Mouse (Mus musculus): Measurements from ENCODE around the gene Has3. TPM values are rescaled to one million over a fixed set of nuclear protein-coding genes. Genes with fewer than 3 reads are reported as not detected.

Gene Has3
- polyA plus RNA-seq, 1 experiment from 2014 or later, result 0.78 TPM

GRCm38 (mm10) chr8:106929921-106930320 is 59.9 kb downstream of the Has3 start:
- in situ Hi-C loops (cut with MboI; ENCODE audit: low pct_unique_long_range_greater_than_20kb), result no loop called here
- no peak for TF ChIP-seq CTCF (IDR thresholded peaks at IDR 0.05)
- POLR2A ChIA-PET, result interaction anchor here (1.1 kb wide), 1 partner anchor 13 kb away, joined by 3 read pairs; no protein-coding TSS in a partner anchor
- no peak for DNase-seq (ENCODE audit: low read depth, low spot score)
- CTCF ChIA-PET, result interaction anchor here (1.0 to 2.7 kb wide), 5 partner anchors 13 to 84 kb away, joined by 3 to 7 read pairs (median 3); no protein-coding TSS in a partner anchor
- ATAC-seq, result no peak
- no peaks in the 10 kb centered on the region for H3K27me3 ChIP-seq

GRCm38 (mm10) chr8:106932376-106933065 is 62.5 kb downstream of the Has3 start:
- no peak for ATAC-seq

GRCm38 (mm10) chr8:106933506-106934143 is 63.6 kb downstream of the Has3 start:
- DNase-seq (ENCODE audit: low read depth, low spot score) (no peak), ATAC-seq (no peak)
- in situ Hi-C loops (cut with MboI; ENCODE audit: low pct_unique_long_range_greater_than_20kb), result no loop called here
- ChIA-PET POLR2A (interaction anchor here (0.6 to 0.9 kb wide), 2 partner anchors 8 to 46 kb away, joined by 3 read pairs; no protein-coding TSS in a partner anchor), CTCF (interaction anchor here (1.7 kb wide), 1 partner anchor 37 kb away, joined by 6 read pairs; no protein-coding TSS in a partner anchor)
- no peak for TF ChIP-seq CTCF (IDR thresholded peaks at IDR 0.05)
- no peaks in the 10 kb centered on the region for H3K27me3 ChIP-seq

More at GRCm38 (mm10) chr8:106932376-106933065, 62.5 kb downstream of the Has3 start:
- no peak for TF ChIP-seq CTCF (IDR thresholded peaks at IDR 0.05)
- ChIA-PET CTCF (interaction anchor here (1.5 kb wide), 1 partner anchor 70 kb away, joined by 4 read pairs; no protein-coding TSS in a partner anchor), POLR2A (interaction anchor here (1.4 kb wide), 1 partner anchor 10 kb away, joined by 4 read pairs; no protein-coding TSS in a partner anchor)
- no peaks in the 10 kb centered on the region for H3K27me3 ChIP-seq
- no peak for DNase-seq (ENCODE audit: low read depth, low spot score)
- in situ Hi-C loops (cut with MboI; ENCODE audit: low pct_unique_long_range_greater_than_20kb), result no loop called here

Other genes with a start within 250 kb of the Has3 start
- gene Tango6, start 187.2 kb upstream of the Has3 start, polyA plus RNA-seq (2021), result 10.3 TPM
- gene Utp4, start 23.4 kb downstream of the Has3 start, polyA plus RNA-seq (2021), result 47.0 TPM
- 33.4 TPM for gene Sntb2, start 65.5 kb downstream of the Has3 start, polyA plus RNA-seq (2021)
- 57.2 TPM for gene Vps4a, start 161.0 kb downstream of the Has3 start, polyA plus RNA-seq (2021)
- 36.9 TPM for gene Pdf, start 178.4 kb downstream of the Has3 start, polyA plus RNA-seq (2021)
- gene Cog8, start 186.4 kb downstream of the Has3 start, polyA plus RNA-seq (2021), result 31.1 TPM
- 60.4 TPM for gene Nip7, start 186.6 kb downstream of the Has3 start, polyA plus RNA-seq (2021)
- gene Tmed6, start 195.4 kb downstream of the Has3 start, polyA plus RNA-seq (2021), result 0.42 TPM
- 25.3 TPM for gene Terf2, start 226.3 kb downstream of the Has3 start, polyA plus RNA-seq (2021)

All from Patski (cell line).